Mouse (Mus musculus) lung, embryonic 16.5 days (tissue): ENCODE results near the gene Apon. TPM values are rescaled to one million over a fixed set of nuclear protein-coding genes. Genes with fewer than 3 reads are reported as not detected.
A peak's percentile ranks its signal among the peaks of the same experiment; 100 is the strongest.

ENCODE experiments used
- ATAC-seq: fragments of 200-750 bp; cut with Nextera tagmentation; 2 replicates; pipeline ENCODE4 v1.8.0; 2017; ENCODE audit warnings: low read depth, mild to moderate bottlenecking, moderate library complexity
- H3K27ac ChIP-seq: fragments of 300-500 bp; sonication (generic); 2 replicates; pipeline ENCODE4 v1.5.1; 2014; ENCODE audit warnings: mild to moderate bottlenecking, control low read depth, low read length
- H3K27me3 ChIP-seq: fragments of 300-500 bp; sonication (generic); 2 replicates; pipeline ENCODE4 v1.6.1; 2014; ENCODE audit warnings: low read depth, low read length, mixed read lengths; ENCODE audit not compliant: control insufficient read depth, insufficient read depth
- H3K36me3 ChIP-seq: fragments of 300-500 bp; sonication (generic); 2 replicates; pipeline ENCODE4 v1.6.1; 2014; ENCODE audit warnings: low read length; ENCODE audit not compliant: control insufficient read depth, insufficient read depth
- H3K4me1 ChIP-seq: fragments of 300-500 bp; sonication (generic); replicated peaks from 2 replicates; pipeline ENCODE4 v1.6.1; 2014; ENCODE audit warnings: low read length, mixed read lengths; ENCODE audit not compliant: control insufficient read depth, insufficient read depth
- H3K4me2 ChIP-seq: fragments of 300-500 bp; sonication (generic); 2 replicates; pipeline ENCODE4 v1.6.1; 2014; ENCODE audit warnings: low read depth, low read length, control low read depth
- H3K4me3 ChIP-seq: fragments of 300-500 bp; sonication (generic); 2 replicates; pipeline ENCODE4 v1.5.1; 2014; ENCODE audit warnings: mild to moderate bottlenecking, low read length, control low read depth
- H3K9ac ChIP-seq: fragments of 300-500 bp; sonication (generic); 2 replicates; pipeline ENCODE4 v1.6.1; 2014; ENCODE audit warnings: low read length, control low read depth
- H3K9me3 ChIP-seq: fragments of 300-500 bp; sonication (generic); 2 replicates; pipeline ENCODE4 v1.6.1; 2016; ENCODE audit warnings: low read length; ENCODE audit not compliant: control insufficient read depth
- WGBS: fragments of 180-500 bp; shearing (Covaris S2); extraction: QIAGEN DNeasy Blood & Tissue Kit; methylation state at CpG from one replicate; pipeline ENCODE4 v1.1.7; 2014; 5-methylcytosine and 5-hydroxymethylcytosine counted together
- polyA plus RNA-seq: library from polyadenylated mRNA; unstranded; fragments of >200 nt; fragmentation: Nextera tagmentation; extraction: Ambion mirVana; gene quantifications from 2 replicates; pipeline ENCODE4 v1.2.1, GENCODE M21; 2015

The Apon gene
- polyA plus RNA-seq, 1 experiment from 2014 or later, result 0.14 TPM

- Histone ChIP-seq H3K9me3 (no peaks in the 10 kb centered on the region), H3K4me3 (no peak overlapping the region), H3K9ac (no peak overlapping the region), H3K27me3 (no peaks in the 10 kb centered on the region), H3K4me1 (peaks cover 13% of the 10 kb centered on the region), H3K27ac (no peak overlapping the region), H3K4me2 (no peak overlapping the region), H3K36me3 (no peaks in the 10 kb centered on the region)
- no peak for ATAC-seq
- WGBS, result 61% methylated on average over 6 of the region's 6 CpGs
These were observed 44.3 kb downstream of the Apon start for GRCm38 (mm10) chr10:128298243-128298642.

GRCm38 (mm10) chr10:128298702-128299171 lies 44.8 kb downstream of the Apon start, which contains the start of gene Il23a:
Gene Il23a, minus strand, starts transcription at chr10:128298752.
- peaks cover 13% of the 10 kb centered on the region for H3K4me1 ChIP-seq
- 72% methylated on average over 11 of the region's 11 CpGs for WGBS
- H3K9me3 ChIP-seq, result no peaks in the 10 kb centered on the region
- no peaks in the 10 kb centered on the region for H3K27me3 ChIP-seq
- H3K27ac ChIP-seq, result no peak within 1 kb of the TSS
- H3K4me2 ChIP-seq, result no peak within 1 kb of the TSS
- H3K9ac ChIP-seq, result 0 out of 2 replicates have a peak within 1 kb of the TSS, but pooled peaks have one; percentile 25
- H3K4me3 ChIP-seq, result no peak within 1 kb of the TSS
- ATAC-seq, result no peak
- H3K36me3 ChIP-seq, result no peaks in the 10 kb centered on the region

GRCm38 (mm10) chr10:128302357-128302756 lies 48.5 kb downstream of the Apon start:
- Histone ChIP-seq H3K9me3 (no peaks in the 10 kb centered on the region), H3K27ac (peak overlapping the region; percentile 97), H3K9ac (peak overlapping the region; percentile 88), H3K36me3 (no peaks in the 10 kb centered on the region), H3K4me3 (peak overlapping the region; percentile 67), H3K4me2 (peak overlapping the region; percentile 67), H3K4me1 (peaks cover 16% of the 10 kb centered on the region), H3K27me3 (no peaks in the 10 kb centered on the region)
- no peak for ATAC-seq
- WGBS, result 36% methylated on average over 3 of the region's 3 CpGs

GRCm38 (mm10) chr10:128302785-128303125 lies 48.9 kb downstream of the Apon start:
- H3K4me2 ChIP-seq, result peak overlapping the region; percentile 67
- ATAC-seq, result peak; percentile 35
- H3K4me1 ChIP-seq, result peaks cover 12% of the 10 kb centered on the region
- H3K36me3 ChIP-seq, result no peaks in the 10 kb centered on the region
- no peaks in the 10 kb centered on the region for H3K9me3 ChIP-seq
- H3K27me3 ChIP-seq, result no peaks in the 10 kb centered on the region
- H3K9ac ChIP-seq, result peak overlapping the region; percentile 88
- peak overlapping the region; percentile 97 for H3K27ac ChIP-seq
- H3K4me3 ChIP-seq, result peak overlapping the region; percentile 67
- WGBS, result under 1% methylated on average over 9 of the region's 9 CpGs

- WGBS, result under 1% methylated on average over 37 of the region's 37 CpGs
- ATAC-seq, result peak; percentile 99
- peak within 1 kb of the TSS; percentile 97 for H3K27ac ChIP-seq
- H3K9ac ChIP-seq, result peak within 1 kb of the TSS; percentile 88
- H3K9me3 ChIP-seq, result no peaks in the 10 kb centered on the region
- H3K4me3 ChIP-seq, result peak within 1 kb of the TSS; percentile 67
- 0 out of 2 replicates have a peak, but pooled peaks cover 3% of the 10 kb centered on the region for H3K36me3 ChIP-seq
- H3K4me2 ChIP-seq, result peak within 1 kb of the TSS; percentile 75
- peaks cover 10% of the 10 kb centered on the region for H3K4me1 ChIP-seq
- no peaks in the 10 kb centered on the region for H3K27me3 ChIP-seq
These were observed 49.5 kb downstream of the Apon start, which contains the start of gene Pan2 for GRCm38 (mm10) chr10:128303126-128304021. Gene Pan2, plus strand, starts transcription at chr10:128303335.

Other genes with a start within 250 kb of the Apon start
- not detected in 2 replicates for gene Hsd17b6, start 246.5 kb upstream of the Apon start, polyA plus RNA-seq
- 79.0 and 80.3 TPM in 2 replicates for gene Prim1, start 238.9 kb upstream of the Apon start, polyA plus RNA-seq
- 647 and 740 TPM in 2 replicates for gene Naca, start 218.5 kb upstream of the Apon start, polyA plus RNA-seq
- gene Ptges3, start 195.1 kb upstream of the Apon start, polyA plus RNA-seq, result 432 and 461 TPM in 2 replicates
- 2,116 and 2,117 TPM in 2 replicates for gene Atp5b, start 170.8 kb upstream of the Apon start, polyA plus RNA-seq
- gene Baz2a, start 162.5 kb upstream of the Apon start, polyA plus RNA-seq, result 10.2 and 11.4 TPM in 2 replicates
- 37.4 and 40.7 TPM in 2 replicates for gene Rbms2, start 73.8 kb upstream of the Apon start, polyA plus RNA-seq
- gene Gls2, start 59.6 kb upstream of the Apon start, polyA plus RNA-seq, result 1.6 and 1.7 TPM in 2 replicates
- 24.1 and 24.5 TPM in 2 replicates for gene Spryd4, start 42.3 kb upstream of the Apon start, polyA plus RNA-seq
- gene Mip, start 28.3 kb upstream of the Apon start, polyA plus RNA-seq, result not detected in 2 replicates
- gene Timeless, start 22.0 kb upstream of the Apon start, polyA plus RNA-seq, result 52.1 and 58.4 TPM in 2 replicates
- gene Apof, start 14.6 kb downstream of the Apon start, polyA plus RNA-seq, result 0.43 and 2.6 TPM in 2 replicates
- 12.3 and 13.1 TPM in 2 replicates for gene Stat2, start 16.5 kb downstream of the Apon start, polyA plus RNA-seq
- 0.34 and 0.38 TPM in 2 replicates for gene Il23a, start 44.7 kb downstream of the Apon start, polyA plus RNA-seq
- 38.7 and 39.8 TPM in 2 replicates for gene Pan2, start 49.2 kb downstream of the Apon start, polyA plus RNA-seq
- 326 and 347 TPM in 2 replicates for gene Cnpy2, start 68.4 kb downstream of the Apon start, polyA plus RNA-seq
- 171 TPM in 2 replicates for gene Cs, start 83.6 kb downstream of the Apon start, polyA plus RNA-seq
- gene Coq10a, start 114.9 kb downstream of the Apon start, polyA plus RNA-seq, result 3.7 and 4.6 TPM in 2 replicates
- gene Ankrd52, start 123.0 kb downstream of the Apon start, polyA plus RNA-seq, result 8.4 and 9.6 TPM in 2 replicates
- 0.13 and 1.0 TPM in 2 replicates for gene Slc39a5, start 147.1 kb downstream of the Apon start, polyA plus RNA-seq
- gene Nabp2, start 157.4 kb downstream of the Apon start, polyA plus RNA-seq, result 67.7 and 74.5 TPM in 2 replicates
- gene Rnf41, start 157.6 kb downstream of the Apon start, polyA plus RNA-seq, result 41.4 and 42.7 TPM in 2 replicates
- gene Smarcc2, start 205.2 kb downstream of the Apon start, polyA plus RNA-seq, result 71.3 and 76.4 TPM in 2 replicates
- gene Myl6, start 240.0 kb downstream of the Apon start, polyA plus RNA-seq, result 1,564 and 1,684 TPM in 2 replicates
- 3.5 and 5.1 TPM in 2 replicates for gene Myl6b, start 244.6 kb downstream of the Apon start, polyA plus RNA-seq